Mouse (Mus musculus) ES-Bruce4 (cell line): Measurements from ENCODE around the gene Mob3a.

Source experiments
- CTCF ChIP-seq: IDR thresholded peaks from one replicate; pipeline ENCODE4 v1.8.1; 2011; ENCODE audit warnings: low read depth, low read length
- POLR2A ChIP-seq: IDR thresholded peaks from one replicate; pipeline ENCODE4 v1.8.1; 2011; ENCODE audit warnings: low read length; ENCODE audit not compliant: insufficient read depth

- TF ChIP-seq POLR2A (no peak), CTCF (no peak)
Observed at GRCm38 (mm10) chr10:80670531-80670930, 31.2 kb downstream of the Mob3a start.
